Mouse (Mus musculus): Measurements from ENCODE around the gene Slc9a3r1. TPM values are rescaled to one million over a fixed set of nuclear protein-coding genes. Genes with fewer than 3 reads are reported as not detected.
A peak's percentile ranks its signal among the peaks of the same experiment; 100 is the strongest.

The Slc9a3r1 gene
- total and polyA plus RNA-seq, 2 experiments from 2014 or later, result 48.5 to 73.9 TPM

DNA sequence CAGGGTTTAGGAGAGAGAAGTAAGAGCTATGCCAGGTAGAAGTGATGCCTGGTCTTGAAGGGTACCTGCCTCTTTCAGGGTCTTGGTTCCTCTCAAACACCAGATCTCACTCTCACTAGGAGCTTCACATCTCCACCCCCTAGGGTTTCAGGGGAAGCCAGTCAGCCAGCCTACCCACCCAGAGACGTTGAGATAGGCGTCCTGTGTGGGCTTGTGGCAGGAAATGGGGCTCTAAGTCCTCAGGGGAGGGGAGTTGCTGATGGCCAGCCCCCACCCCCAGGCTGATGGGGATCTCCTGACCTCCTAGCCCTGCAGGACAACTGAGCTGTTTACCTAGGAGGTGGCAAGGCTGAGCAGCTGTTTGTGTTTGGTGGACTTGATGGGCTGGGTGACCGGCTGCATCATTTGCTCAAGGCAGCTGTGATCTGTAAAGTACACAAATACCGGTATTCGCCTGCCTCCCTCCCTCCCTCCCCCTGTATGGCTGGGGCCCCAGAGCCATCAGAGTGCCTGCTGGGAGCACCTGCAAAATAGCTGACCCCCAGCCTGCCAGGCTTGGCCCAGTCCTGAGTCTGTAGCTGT lies 8.0 kb upstream of the Slc9a3r1 start:
- 27% methylated on average over 5 of the region's 5 CpGs for whole genome bisulfite sequencing
- H3K4me1 ChIP-seq (ENCODE audit: insufficient read depth), result no peaks in the 10 kb centered on the region
- no peak for DNase-seq
- ATAC-seq, result no peak
- H3K9me3 ChIP-seq (ENCODE audit: low read length), result no peaks in the 10 kb centered on the region
- no peak for TF ChIP-seq CTCF (IDR thresholded peaks at IDR 0.05; ENCODE audit: low read depth)
- H3K27ac ChIP-seq (ENCODE audit: low read depth, low read length), result no peak overlapping the region
- no peaks in the 10 kb centered on the region for H3K36me3 ChIP-seq (ENCODE audit: insufficient read depth)
- no peak overlapping the region for H3K4me2 ChIP-seq (ENCODE audit: low read depth)
- H3K27me3 ChIP-seq (ENCODE audit: insufficient read depth, low read length), result peaks cover 15% of the 10 kb centered on the region
- H3K9ac ChIP-seq, result no peak overlapping the region
- no peak overlapping the region for H3K4me3 ChIP-seq (ENCODE audit: low read depth, low read length)

DNA sequence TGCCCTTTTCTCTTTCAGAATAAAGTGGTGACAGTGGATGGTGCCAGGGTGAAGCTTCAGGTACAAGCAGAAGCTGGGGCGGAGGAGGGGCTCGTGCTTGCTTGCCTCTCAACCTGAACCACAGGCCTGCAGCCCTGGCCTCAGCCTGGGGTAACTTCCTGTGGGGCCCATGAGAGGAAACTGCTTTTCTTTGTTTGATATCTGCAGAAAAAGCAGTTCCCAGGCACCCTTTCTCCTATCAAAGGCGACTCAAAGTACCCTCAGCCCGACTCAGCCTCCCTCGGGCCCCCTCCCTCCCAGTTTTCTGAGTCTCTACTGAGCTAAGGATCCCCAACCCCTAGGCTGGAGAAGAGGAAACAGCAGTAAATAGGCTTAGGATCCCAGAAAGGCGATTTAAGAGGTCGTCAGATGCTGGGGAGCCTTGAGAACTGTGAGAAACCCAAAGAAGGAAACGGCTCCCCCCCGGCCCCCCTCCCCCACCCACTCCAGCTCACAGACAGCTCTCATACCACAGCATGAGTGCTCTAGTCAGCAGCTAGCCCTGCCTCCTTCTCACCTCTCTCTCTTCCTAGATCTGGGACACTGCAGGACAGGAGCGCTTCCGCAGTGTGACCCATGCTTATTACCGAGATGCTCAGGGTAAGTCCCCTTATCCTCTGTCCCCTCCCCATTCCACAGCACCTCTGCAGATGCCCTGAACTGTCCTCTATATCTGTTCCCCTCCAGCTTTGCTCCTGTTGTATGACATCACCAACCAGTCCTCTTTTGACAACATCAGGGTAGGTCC lies 5.0 kb upstream of the Slc9a3r1 start:
- TF ChIP-seq CTCF (IDR thresholded peaks at IDR 0.05; ENCODE audit: low read depth), result no peak
- H3K27ac ChIP-seq (ENCODE audit: low read depth, low read length), result no peak overlapping the region
- H3K9me3 ChIP-seq (ENCODE audit: low read length), result no peaks in the 10 kb centered on the region
- H3K27me3 ChIP-seq (ENCODE audit: insufficient read depth, low read length), result peaks cover 11% of the 10 kb centered on the region
- H3K36me3 ChIP-seq (ENCODE audit: insufficient read depth), result no peaks in the 10 kb centered on the region
- H3K4me3 ChIP-seq (ENCODE audit: low read depth, low read length), result no peak overlapping the region
- no peak overlapping the region for H3K9ac ChIP-seq
- H3K4me1 ChIP-seq (ENCODE audit: insufficient read depth), result no peaks in the 10 kb centered on the region
- ATAC-seq (no peak), DNase-seq (no peak)
- no peak overlapping the region for H3K4me2 ChIP-seq (ENCODE audit: low read depth)
- WGBS, result 35% methylated on average over 12 of the region's 12 CpGs

DNA sequence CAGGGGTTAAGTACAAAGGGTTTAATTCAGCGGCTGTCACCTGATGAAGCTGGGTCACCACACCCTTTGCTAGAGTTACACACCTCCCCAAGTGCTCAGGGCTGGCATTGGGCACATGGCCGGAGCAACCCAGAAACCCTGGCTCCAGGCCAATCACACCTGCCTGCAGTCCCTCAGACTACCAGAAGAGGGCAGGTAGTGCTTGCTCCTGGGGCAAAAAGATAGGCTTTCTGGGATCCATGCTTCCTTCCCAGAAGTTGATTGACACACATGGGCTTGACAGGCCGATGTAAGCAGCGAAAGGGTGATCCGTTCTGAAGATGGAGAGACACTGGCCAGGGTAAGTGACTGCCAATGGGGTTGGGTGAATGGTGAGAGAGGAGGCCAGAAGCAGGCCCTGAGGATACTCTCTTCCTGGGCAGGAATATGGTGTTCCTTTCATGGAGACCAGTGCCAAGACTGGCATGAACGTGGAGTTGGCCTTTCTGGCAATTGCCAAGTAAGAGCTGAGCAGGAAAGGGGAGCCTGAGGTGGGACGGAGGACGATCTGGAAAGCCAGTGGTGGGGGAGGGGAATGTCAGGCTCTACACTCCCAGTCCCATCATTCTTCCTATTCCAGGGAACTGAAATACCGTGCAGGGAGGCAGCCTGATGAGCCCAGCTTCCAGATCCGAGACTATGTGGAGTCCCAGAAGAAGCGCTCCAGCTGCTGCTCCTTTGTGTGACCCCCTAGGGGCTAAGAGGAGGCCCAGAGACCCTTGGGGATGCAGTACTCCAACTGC lies 2.9 kb upstream of the Slc9a3r1 start:
- 39% methylated on average over 11 of the region's 11 CpGs for WGBS
- Histone ChIP-seq H3K9me3 (ENCODE audit: low read length) (no peaks in the 10 kb centered on the region), H3K4me3 (ENCODE audit: low read depth, low read length) (no peak overlapping the region), H3K27ac (ENCODE audit: low read depth, low read length) (no peak overlapping the region), H3K4me2 (ENCODE audit: low read depth) (no peak overlapping the region), H3K9ac (no peak overlapping the region), H3K27me3 (ENCODE audit: insufficient read depth, low read length) (peaks cover 13% of the 10 kb centered on the region), H3K4me1 (ENCODE audit: insufficient read depth) (no peaks in the 10 kb centered on the region; the same call in 1 of the 2 replicates), H3K36me3 (ENCODE audit: insufficient read depth) (no peaks in the 10 kb centered on the region)
- DNase-seq (no peak), ATAC-seq (no peak)
- peak; percentile 71 for TF ChIP-seq CTCF (IDR thresholded peaks at IDR 0.05; ENCODE audit: low read depth)

GRCm38 (mm10) chr11:115160883-115161577 lies 2.1 kb upstream of the Slc9a3r1 start:
- H3K27ac ChIP-seq (ENCODE audit: low read depth, low read length), result no peak overlapping the region
- H3K9ac ChIP-seq, result no peak overlapping the region
- no peak overlapping the region for H3K4me2 ChIP-seq (ENCODE audit: low read depth)
- DNase-seq, result peak; percentile 63
- no peaks in the 10 kb centered on the region; the same call in 1 of the 2 replicates for H3K4me1 ChIP-seq (ENCODE audit: insufficient read depth)
- TF ChIP-seq CTCF (IDR thresholded peaks at IDR 0.05; ENCODE audit: low read depth), result peak; percentile 77
- no peak overlapping the region for H3K4me3 ChIP-seq (ENCODE audit: low read depth, low read length)
- peaks cover 18% of the 10 kb centered on the region for H3K27me3 ChIP-seq (ENCODE audit: insufficient read depth, low read length)
- 28% methylated on average over 10 of the region's 10 CpGs for WGBS
- H3K36me3 ChIP-seq (ENCODE audit: insufficient read depth), result no peaks in the 10 kb centered on the region
- no peak for ATAC-seq
- no peaks in the 10 kb centered on the region for H3K9me3 ChIP-seq (ENCODE audit: low read length)

GRCm38 (mm10) chr11:115161578-115162204 lies 1.4 kb upstream of the Slc9a3r1 start:
- no peak overlapping the region for H3K27ac ChIP-seq (ENCODE audit: low read depth, low read length)
- no peak overlapping the region for H3K4me2 ChIP-seq (ENCODE audit: low read depth)
- TF ChIP-seq CTCF (IDR thresholded peaks at IDR 0.05; ENCODE audit: low read depth), result no peak
- H3K9me3 ChIP-seq (ENCODE audit: low read length), result no peaks in the 10 kb centered on the region
- no peak for DNase-seq
- no peaks in the 10 kb centered on the region; the same call in 1 of the 2 replicates for H3K4me1 ChIP-seq (ENCODE audit: insufficient read depth)
- no peaks in the 10 kb centered on the region for H3K36me3 ChIP-seq (ENCODE audit: insufficient read depth)
- H3K27me3 ChIP-seq (ENCODE audit: insufficient read depth, low read length), result peaks cover 18% of the 10 kb centered on the region
- WGBS, result 68% methylated on average over 9 of the region's 9 CpGs
- H3K9ac ChIP-seq, result no peak overlapping the region
- no peak for ATAC-seq
- H3K4me3 ChIP-seq (ENCODE audit: low read depth, low read length), result no peak overlapping the region

- Histone ChIP-seq H3K4me3 (ENCODE audit: low read depth, low read length) (no peak overlapping the region), H3K4me1 (ENCODE audit: insufficient read depth) (no peaks in the 10 kb centered on the region; the same call in 1 of the 2 replicates), H3K9ac (no peak overlapping the region), H3K4me2 (ENCODE audit: low read depth) (0 out of 2 replicates have a peak overlapping the region, but pooled peaks have one; percentile 73), H3K9me3 (ENCODE audit: low read length) (no peaks in the 10 kb centered on the region), H3K36me3 (ENCODE audit: insufficient read depth) (no peaks in the 10 kb centered on the region), H3K27me3 (ENCODE audit: insufficient read depth, low read length) (peaks cover 18% of the 10 kb centered on the region), H3K27ac (ENCODE audit: low read depth, low read length) (no peak overlapping the region)
- DNase-seq, result no peak
- no peak for TF ChIP-seq CTCF (IDR thresholded peaks at IDR 0.05; ENCODE audit: low read depth)
- no peak for ATAC-seq
- WGBS, result 31% methylated on average over 9 of the region's 9 CpGs
Observed at GRCm38 (mm10) chr11:115162205-115162601, 938 bp upstream of the Slc9a3r1 start.

All from forebrain, postnatal 0 days (tissue).